Mouse (Mus musculus) ovary, postnatal 36 days (tissue): ENCODE data around the gene Slc38a4.

Source experiments
- DNase-seq: peaks from one replicate; pipeline ENCODE4 v3.0.0; 2022; ENCODE audit warnings: low spot score, mixed read lengths

The Slc38a4 gene

DNA sequence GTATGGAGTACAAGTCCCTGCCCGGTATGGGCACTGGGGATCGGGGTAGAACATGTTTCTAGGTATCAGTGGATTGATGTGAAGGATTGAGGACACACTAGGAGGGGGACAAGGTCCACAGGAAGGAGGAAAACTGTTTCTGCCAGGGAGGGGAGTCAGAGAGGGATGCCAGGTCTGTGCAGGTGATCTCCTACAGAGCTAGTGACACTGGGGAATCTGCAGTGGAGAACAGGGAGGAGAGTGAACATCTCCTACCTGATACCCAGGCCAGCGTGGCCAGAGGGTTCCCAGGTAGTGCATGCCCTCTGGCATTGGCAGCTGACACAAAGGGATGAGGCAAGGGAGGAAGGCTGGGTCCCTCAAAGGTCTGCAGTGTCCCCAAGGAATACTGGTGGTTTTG lies 89.4 kb downstream of the Slc38a4 start:
- no peak for DNase-seq

DNA sequence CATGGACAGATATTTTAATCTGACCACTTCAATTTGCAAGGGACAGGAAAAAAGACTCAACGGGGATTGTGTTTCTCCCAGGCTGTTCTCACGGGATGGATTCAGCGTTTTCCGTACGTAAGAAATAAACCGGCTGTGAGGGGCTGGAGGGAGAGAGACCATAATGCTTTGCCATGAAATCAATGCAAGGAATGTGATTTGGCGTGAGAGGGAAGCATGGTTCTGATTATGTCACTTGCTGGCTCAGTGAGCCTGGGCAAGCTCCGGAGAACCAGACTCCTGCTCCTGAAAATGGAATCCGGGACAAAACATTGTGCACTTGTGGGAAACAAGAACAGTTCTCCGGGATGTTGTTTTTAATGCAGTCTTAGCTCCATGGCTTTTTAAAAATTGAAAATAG lies 92.0 kb downstream of the Slc38a4 start:
- DNase-seq: no peak

DNA sequence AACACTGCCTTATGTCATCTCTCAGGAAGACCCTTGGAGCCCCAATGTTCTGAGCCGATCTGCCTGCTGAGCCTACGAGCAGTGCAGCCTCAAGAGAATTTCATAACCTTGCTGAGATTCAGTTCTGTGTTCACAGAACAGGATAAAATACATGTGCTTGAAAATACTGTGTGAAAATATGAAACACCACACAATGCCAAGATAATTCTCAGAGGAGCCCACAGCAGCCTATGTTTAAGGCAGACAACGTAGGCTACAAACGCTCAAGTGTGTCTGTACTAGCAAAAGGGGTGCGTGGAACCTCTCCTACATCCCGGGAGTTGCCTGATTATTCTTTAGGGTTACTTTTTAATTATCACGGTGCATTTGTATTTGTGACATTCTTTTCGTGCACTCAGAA lies 92.4 kb downstream of the Slc38a4 start:
- DNase-seq: no peak

DNA sequence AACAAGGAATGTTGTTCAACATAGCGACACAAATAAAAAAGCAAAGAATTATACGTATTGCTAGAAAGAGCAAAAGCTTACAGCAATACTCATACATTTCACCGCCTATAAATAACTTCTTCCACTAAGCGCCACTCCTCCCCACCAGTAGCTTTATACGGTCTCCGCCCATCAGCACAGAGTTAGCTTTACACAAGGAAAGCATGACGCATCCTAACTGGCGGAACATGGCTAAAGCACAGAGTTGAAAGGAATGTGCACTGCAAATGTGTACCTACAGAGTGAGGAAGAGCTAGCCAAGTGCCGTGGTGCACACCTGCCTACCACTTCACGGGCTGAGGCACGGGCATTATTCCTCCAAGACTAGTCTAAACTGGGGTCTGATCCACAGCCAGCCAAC lies 95.4 kb downstream of the Slc38a4 start:
- DNase-seq: no peak

DNA sequence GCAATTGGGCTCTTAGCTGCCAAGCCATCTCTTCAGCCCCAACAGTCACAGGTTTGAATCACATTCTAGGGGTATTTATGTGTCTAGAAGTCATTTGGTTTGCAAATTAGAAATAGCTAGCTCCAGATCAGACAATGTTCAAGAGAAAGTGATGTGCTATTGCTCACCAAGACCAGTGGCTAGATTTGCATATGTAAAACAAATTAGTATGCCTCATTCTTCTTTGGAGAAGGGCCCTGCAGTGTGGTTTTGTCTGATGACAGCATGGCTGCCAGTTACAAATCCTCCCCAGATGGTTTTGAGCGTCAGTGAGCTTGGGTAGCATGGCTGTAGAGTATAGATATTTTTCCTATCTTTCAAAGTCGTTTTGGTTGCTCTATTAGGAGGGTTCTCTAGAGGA lies 96.5 kb downstream of the Slc38a4 start:
- DNase-seq: no peak

DNA sequence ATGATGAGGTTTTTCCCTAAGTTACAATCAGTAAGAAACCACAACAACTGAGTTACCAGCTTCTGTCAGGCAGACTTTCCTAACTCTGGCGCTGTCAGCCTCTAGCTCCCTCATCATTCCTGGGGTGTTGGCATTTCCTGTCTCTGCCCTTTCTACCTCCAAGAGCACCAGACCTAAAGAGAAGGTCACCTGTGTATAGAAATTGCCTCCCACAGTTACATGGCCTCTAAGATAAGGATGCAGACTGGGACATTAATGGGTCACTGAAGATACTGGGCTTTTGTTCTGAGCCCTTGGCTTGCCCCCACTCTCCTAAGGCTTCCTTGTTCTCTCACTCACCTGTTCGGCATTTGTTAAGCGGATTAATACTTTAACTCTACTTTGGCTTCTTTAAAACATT lies 99.1 kb downstream of the Slc38a4 start:
- DNase-seq: no peak

DNA sequence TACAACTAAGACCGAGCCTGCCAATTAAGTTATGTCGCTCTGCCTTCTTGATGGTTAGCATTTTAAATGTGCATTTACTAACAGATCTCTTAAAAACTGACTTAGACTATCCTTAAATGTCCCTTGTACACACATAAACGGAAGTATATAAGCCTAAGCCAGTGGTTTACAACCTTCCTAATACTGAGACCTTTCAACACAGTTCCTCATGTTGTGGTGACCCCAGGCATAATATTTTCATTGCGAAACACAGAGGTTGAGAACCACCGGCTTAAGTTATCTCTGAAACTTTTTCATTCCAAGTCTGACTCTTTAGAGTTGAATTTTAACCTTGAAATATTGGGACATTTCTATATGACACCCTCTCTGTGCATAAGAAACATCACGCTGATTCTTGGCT lies 101.4 kb downstream of the Slc38a4 start:
- DNase-seq: no peak

DNA sequence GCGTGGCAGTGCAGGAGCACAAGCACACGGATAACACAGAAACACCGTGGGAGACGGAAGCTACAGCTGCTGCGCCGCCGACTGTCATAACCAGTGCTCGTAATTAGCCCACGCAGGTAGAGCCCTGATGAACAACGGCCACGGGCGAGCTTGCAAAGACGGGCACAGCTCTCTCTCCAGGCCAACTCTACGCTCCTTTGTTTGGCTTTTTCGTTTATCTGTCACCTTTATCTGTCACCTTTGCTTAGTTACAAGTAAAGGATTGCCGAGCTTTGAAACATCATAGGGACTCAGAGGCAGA lies 101.9 kb downstream of the Slc38a4 start:
- no peak for DNase-seq

DNA sequence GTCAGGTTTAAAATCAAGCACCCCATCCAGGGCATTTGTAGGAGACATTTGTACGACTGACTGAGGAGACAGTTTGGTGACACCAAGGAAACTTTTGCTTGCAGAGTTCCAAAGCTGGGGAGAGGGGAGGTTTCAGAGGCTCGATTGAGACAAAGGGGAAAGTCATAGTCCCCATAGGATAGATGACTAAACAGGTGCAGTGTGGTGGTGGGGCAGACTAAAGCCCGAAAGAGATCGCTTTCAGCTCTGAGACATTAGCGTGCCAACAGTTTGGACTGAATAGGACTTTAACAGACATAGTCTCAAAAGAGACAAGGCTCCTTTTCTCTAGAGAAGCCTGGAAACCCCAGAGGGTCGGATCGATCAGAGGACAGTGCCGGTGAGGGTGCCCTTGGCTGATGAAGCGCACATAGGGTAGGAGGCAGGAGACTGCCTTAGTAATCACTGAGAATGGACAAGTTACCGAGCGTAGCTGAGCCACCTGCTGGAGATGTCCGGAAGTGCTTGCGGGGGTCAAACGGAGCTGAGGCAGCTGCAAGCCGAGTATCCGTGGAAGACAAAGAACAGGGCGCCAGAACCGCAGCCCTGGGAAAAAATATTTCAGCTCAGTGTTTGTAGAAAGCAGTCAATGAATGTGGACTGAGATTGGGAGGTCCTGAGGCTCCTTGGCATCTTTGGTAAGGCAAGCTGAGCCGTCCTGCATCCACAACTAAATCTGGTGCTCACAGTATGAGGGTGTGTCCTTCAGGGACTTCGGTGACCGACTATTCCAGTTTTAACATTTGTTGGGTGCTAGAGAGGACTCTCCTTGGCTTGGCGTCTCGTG lies 102.4 kb downstream of the Slc38a4 start:
- peak; percentile 63 for DNase-seq

DNA sequence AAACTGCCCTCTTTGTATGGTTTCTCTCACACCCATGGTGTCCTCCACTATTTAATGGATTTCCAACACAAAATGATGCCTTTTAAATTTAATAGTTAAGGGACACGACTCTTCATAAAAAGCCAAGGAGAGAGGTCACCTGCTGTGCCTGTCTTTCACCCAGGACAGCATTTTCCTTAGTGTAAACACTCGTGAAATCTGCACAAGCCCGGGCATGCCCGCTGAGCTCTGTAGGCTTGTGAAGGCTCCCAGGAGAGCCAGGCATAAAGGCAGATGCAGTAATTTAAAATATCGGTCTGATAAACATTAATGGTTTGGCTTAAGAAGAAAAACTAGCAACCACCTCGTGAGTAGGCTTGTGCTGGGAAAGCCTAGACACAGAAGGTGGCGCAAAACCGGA lies 103.3 kb downstream of the Slc38a4 start:
- no peak for DNase-seq

DNA sequence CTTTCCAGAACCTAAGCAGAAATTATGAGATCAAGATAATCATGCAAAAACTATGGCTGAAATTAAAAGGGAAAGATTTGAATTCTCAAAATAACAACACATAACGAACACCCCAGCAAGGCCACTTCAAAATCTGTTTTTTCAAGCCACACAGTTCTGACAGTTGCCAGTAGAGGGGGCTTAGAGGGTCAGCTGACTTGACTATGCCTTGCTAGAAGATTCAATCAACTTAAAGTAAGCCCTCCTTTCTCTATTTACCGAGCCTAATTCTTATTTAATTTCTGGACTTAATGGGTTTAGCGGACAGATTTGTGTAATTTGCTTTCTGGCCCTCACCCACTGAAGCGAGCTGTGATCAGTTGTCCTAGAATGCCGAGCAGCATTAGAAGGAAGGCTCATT lies 104.0 kb downstream of the Slc38a4 start:
- no peak for DNase-seq

DNA sequence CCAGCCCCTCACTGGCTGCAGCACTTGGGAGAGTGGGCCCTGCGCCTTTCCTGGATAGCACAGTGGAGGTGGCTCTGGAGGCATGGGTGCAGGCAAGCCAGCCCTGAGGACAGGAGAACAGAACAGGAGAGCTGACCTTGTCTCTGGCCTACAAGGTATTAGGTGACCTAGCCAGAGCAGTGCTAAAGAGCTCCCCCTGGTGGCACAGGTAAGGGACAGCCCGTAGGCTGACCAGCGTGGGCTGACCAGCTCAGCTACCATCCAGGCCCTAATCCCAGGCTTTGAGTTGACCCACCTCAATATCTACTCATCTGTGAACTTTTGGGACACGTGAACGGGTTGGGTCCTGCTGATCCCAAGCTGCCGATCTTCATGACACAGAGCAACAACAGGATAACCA lies 107.3 kb downstream of the Slc38a4 start:
- DNase-seq: peak; percentile 30
